Mouse (Mus musculus): Measurements from ENCODE around the gene Ccdc162. TPM values are rescaled to one million over a fixed set of nuclear protein-coding genes. Genes with fewer than 3 reads are reported as not detected.

Gene Ccdc162
- polyA plus RNA-seq, 1 experiment from 2014 or later, result 0.69 TPM

DNA sequence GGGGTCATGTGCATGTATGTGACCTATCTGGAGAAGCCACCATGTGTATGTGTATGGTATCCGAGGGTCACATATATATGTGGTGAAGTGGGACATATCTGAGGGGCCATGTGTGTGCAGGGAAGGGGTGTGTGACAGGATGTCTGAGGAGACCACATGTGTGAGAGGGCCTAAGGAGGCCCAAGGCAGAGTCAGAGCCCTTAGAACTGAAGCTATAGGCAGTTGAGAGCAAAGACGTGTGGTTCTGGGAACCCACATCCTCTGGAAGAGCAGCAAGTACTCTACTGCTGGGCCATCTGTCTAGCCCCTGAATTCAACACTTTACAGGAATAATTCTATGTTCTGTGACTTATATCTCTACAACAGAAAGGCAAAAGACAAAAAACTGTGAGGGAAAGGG, 96.4 kb downstream of the Ccdc162 start:
- Histone ChIP-seq H3K36me3 (ENCODE audit: control insufficient read depth, insufficient read depth, low read length) (no peaks in the 10 kb centered on the region), H3K27ac (replicated peaks) (no peak overlapping the region), H3K9me3 (ENCODE audit: control insufficient read depth, low read length) (no peaks in the 10 kb centered on the region), H3K4me3 (ENCODE audit: low read depth, low read length) (no peak overlapping the region), H3K4me1 (replicated peaks; ENCODE audit: control insufficient read depth, insufficient read depth) (no peaks in the 10 kb centered on the region), H3K27me3 (ENCODE audit: control insufficient read depth, insufficient read depth, low read length) (no peaks in the 10 kb centered on the region), H3K4me2 (replicated peaks; ENCODE audit: low read depth) (no peak overlapping the region), H3K9ac (ENCODE audit: low read length) (no peak overlapping the region)
- no peak for ATAC-seq (ENCODE audit: low FRiP score, low TSS enrichment)
- 88% methylated on average over 2 of the region's 2 CpGs for WGBS
- TF ChIP-seq CTCF (IDR thresholded peaks at IDR 0.05; ENCODE audit: low read depth), result no peak
- no peak for TF ChIP-seq EP300 (optimal IDR thresholded peaks at IDR 0.05)
- no peak for DNase-seq (ENCODE audit: low spot score)

GRCm38 (mm10) chr10:41615487-41615886, 100.9 kb downstream of the Ccdc162 start:
- H3K9me3 ChIP-seq (ENCODE audit: control insufficient read depth, low read length), result no peaks in the 10 kb centered on the region
- no peak for TF ChIP-seq EP300 (optimal IDR thresholded peaks at IDR 0.05)
- no peak for TF ChIP-seq CTCF (IDR thresholded peaks at IDR 0.05; ENCODE audit: low read depth)
- no peak overlapping the region for H3K9ac ChIP-seq (ENCODE audit: low read length)
- no peak for DNase-seq (ENCODE audit: low spot score)
- H3K4me2 ChIP-seq (replicated peaks; ENCODE audit: low read depth), result no peak overlapping the region
- whole genome bisulfite sequencing, result 89% methylated on average over 4 of the region's 4 CpGs
- H3K4me3 ChIP-seq (ENCODE audit: low read depth, low read length), result no peak overlapping the region
- no peaks in the 10 kb centered on the region for H3K4me1 ChIP-seq (replicated peaks; ENCODE audit: control insufficient read depth, insufficient read depth)
- no peaks in the 10 kb centered on the region for H3K27me3 ChIP-seq (ENCODE audit: control insufficient read depth, insufficient read depth, low read length)
- no peaks in the 10 kb centered on the region for H3K36me3 ChIP-seq (ENCODE audit: control insufficient read depth, insufficient read depth, low read length)
- ATAC-seq (ENCODE audit: low FRiP score, low TSS enrichment), result no peak
- no peak overlapping the region for H3K27ac ChIP-seq (replicated peaks)

- WGBS, result 79% methylated on average over 5 of the region's 5 CpGs
- Histone ChIP-seq H3K36me3 (ENCODE audit: control insufficient read depth, insufficient read depth, low read length) (no peaks in the 10 kb centered on the region), H3K4me3 (ENCODE audit: low read depth, low read length) (no peak overlapping the region), H3K4me2 (replicated peaks; ENCODE audit: low read depth) (no peak overlapping the region), H3K4me1 (replicated peaks; ENCODE audit: control insufficient read depth, insufficient read depth) (no peaks in the 10 kb centered on the region), H3K27me3 (ENCODE audit: control insufficient read depth, insufficient read depth, low read length) (no peaks in the 10 kb centered on the region), H3K9me3 (ENCODE audit: control insufficient read depth, low read length) (no peaks in the 10 kb centered on the region), H3K27ac (replicated peaks) (no peak overlapping the region), H3K9ac (ENCODE audit: low read length) (no peak overlapping the region)
- DNase-seq (ENCODE audit: low spot score), result no peak
- TF ChIP-seq CTCF (IDR thresholded peaks at IDR 0.05; ENCODE audit: low read depth), result no peak
- no peak for TF ChIP-seq EP300 (optimal IDR thresholded peaks at IDR 0.05)
- ATAC-seq (ENCODE audit: low FRiP score, low TSS enrichment), result no peak
These were observed 104.5 kb downstream of the Ccdc162 start for GRCm38 (mm10) chr10:41611941-41612340.

DNA sequence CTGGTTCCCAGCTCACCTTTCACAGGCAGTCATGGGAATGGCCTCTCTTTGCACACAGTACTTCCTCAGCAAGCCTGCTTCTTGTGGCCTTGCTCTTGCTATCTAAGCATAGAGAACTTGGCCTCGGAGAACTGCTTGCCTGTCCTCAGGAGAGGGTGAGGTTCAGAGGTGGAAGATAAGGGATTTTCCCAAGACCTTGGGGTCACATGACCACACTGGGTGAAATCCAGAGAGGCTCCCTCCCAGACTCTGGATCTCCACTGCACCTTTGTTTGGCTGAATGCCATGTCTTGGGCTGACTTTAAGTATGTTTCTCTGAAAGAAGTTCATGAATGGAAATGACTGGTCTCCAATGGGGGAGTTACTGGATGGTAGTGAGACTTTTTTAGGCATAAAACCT, 107.0 kb downstream of the Ccdc162 start:
- TF ChIP-seq CTCF (IDR thresholded peaks at IDR 0.05; ENCODE audit: low read depth) (no peak), EP300 (optimal IDR thresholded peaks at IDR 0.05) (no peak)
- H3K4me1 ChIP-seq (replicated peaks; ENCODE audit: control insufficient read depth, insufficient read depth), result no peaks in the 10 kb centered on the region
- DNase-seq (ENCODE audit: low spot score), result no peak
- peak; percentile 51; the same call in 1 of the 2 replicates for ATAC-seq (ENCODE audit: low FRiP score, low TSS enrichment)
- no peaks in the 10 kb centered on the region for H3K27me3 ChIP-seq (ENCODE audit: control insufficient read depth, insufficient read depth, low read length)
- 56% methylated on average over 1 of the region's 1 CpGs for WGBS
- H3K36me3 ChIP-seq (ENCODE audit: control insufficient read depth, insufficient read depth, low read length), result no peaks in the 10 kb centered on the region
- no peak overlapping the region for H3K27ac ChIP-seq (replicated peaks)
- H3K4me2 ChIP-seq (replicated peaks; ENCODE audit: low read depth), result no peak overlapping the region
- H3K9me3 ChIP-seq (ENCODE audit: control insufficient read depth, low read length), result no peaks in the 10 kb centered on the region
- no peak overlapping the region for H3K4me3 ChIP-seq (ENCODE audit: low read depth, low read length)
- H3K9ac ChIP-seq (ENCODE audit: low read length), result no peak overlapping the region

GRCm38 (mm10) chr10:41608485-41608884, 107.9 kb downstream of the Ccdc162 start:
- DNase-seq (ENCODE audit: low spot score), result no peak
- WGBS, result 83% methylated on average over 3 of the region's 3 CpGs
- no peak for TF ChIP-seq CTCF (IDR thresholded peaks at IDR 0.05; ENCODE audit: low read depth)
- TF ChIP-seq EP300 (optimal IDR thresholded peaks at IDR 0.05), result no peak

GRCm38 (mm10) chr10:41602667-41603066, 113.8 kb downstream of the Ccdc162 start:
- TF ChIP-seq EP300 (optimal IDR thresholded peaks at IDR 0.05), result no peak
- no peak for TF ChIP-seq CTCF (IDR thresholded peaks at IDR 0.05; ENCODE audit: low read depth)
- DNase-seq (ENCODE audit: low spot score), result no peak
- Histone ChIP-seq H3K9me3 (ENCODE audit: control insufficient read depth, low read length) (no peaks in the 10 kb centered on the region), H3K9ac (ENCODE audit: low read length) (no peak overlapping the region), H3K4me2 (replicated peaks; ENCODE audit: low read depth) (no peak overlapping the region), H3K36me3 (ENCODE audit: control insufficient read depth, insufficient read depth, low read length) (no peaks in the 10 kb centered on the region), H3K4me3 (ENCODE audit: low read depth, low read length) (no peak overlapping the region), H3K4me1 (replicated peaks; ENCODE audit: control insufficient read depth, insufficient read depth) (no peaks in the 10 kb centered on the region), H3K27ac (replicated peaks) (no peak overlapping the region), H3K27me3 (ENCODE audit: control insufficient read depth, insufficient read depth, low read length) (no peaks in the 10 kb centered on the region)
- no peak for ATAC-seq (ENCODE audit: low FRiP score, low TSS enrichment)
- 95% methylated on average over 1 of the region's 1 CpGs for WGBS

More at GRCm38 (mm10) chr10:41608485-41608884, 107.9 kb downstream of the Ccdc162 start:
- Histone ChIP-seq H3K36me3 (ENCODE audit: control insufficient read depth, insufficient read depth, low read length) (no peaks in the 10 kb centered on the region), H3K27ac (replicated peaks) (no peak overlapping the region), H3K9ac (ENCODE audit: low read length) (no peak overlapping the region), H3K4me2 (replicated peaks; ENCODE audit: low read depth) (no peak overlapping the region), H3K27me3 (ENCODE audit: control insufficient read depth, insufficient read depth, low read length) (no peaks in the 10 kb centered on the region), H3K4me3 (ENCODE audit: low read depth, low read length) (no peak overlapping the region), H3K4me1 (replicated peaks; ENCODE audit: control insufficient read depth, insufficient read depth) (no peaks in the 10 kb centered on the region), H3K9me3 (ENCODE audit: control insufficient read depth, low read length) (no peaks in the 10 kb centered on the region)
- ATAC-seq (ENCODE audit: low FRiP score, low TSS enrichment), result no peak

Measured in stomach, postnatal 0 days (tissue).